Mouse (Mus musculus): ENCODE results near the gene Hist1h3b. TPM values are rescaled to one million over a fixed set of nuclear protein-coding genes. Genes with fewer than 3 reads are reported as not detected.

Hist1h3b gene
- polyA plus RNA-seq, 1 experiment from 2014 or later: 0.51 TPM

DNA sequence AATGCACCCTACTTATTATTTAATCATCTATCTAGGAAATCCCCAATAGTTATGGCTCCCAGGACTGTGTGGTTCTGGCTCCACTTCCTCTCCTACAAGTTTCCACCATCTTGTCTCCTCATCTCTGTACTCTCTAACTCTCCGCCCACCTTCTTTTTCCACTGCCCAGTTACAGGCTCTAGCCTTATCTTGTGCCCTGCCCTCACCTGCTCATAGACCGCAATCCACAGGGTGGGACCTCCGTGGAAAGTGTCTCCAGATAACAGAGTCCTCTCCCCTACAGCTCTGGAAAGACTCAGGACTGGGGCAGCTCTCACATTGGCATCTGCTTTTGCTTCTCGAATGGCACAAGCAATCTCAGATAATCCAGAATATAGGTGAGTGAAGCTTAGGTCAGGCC lies 27.0 kb downstream of the Hist1h3b start:
- H3K9ac ChIP-seq (replicated peaks; ENCODE audit: low read depth, low read length): no peak overlapping the region
- H3K4me1 ChIP-seq (ENCODE audit: control insufficient read depth, insufficient read depth, low read length): no peaks in the 10 kb centered on the region
- H3K4me3 ChIP-seq (ENCODE audit: low read depth, low read length): no peak overlapping the region
- no peak for ATAC-seq (ENCODE audit: low read depth)
- no peak overlapping the region for H3K4me2 ChIP-seq (ENCODE audit: low read depth, low read length)
- H3K36me3 ChIP-seq (ENCODE audit: control insufficient read depth, insufficient read depth, low read length): no peaks in the 10 kb centered on the region
- no peak overlapping the region for H3K27ac ChIP-seq (ENCODE audit: low read depth, low read length)
- no peaks in the 10 kb centered on the region for H3K27me3 ChIP-seq (ENCODE audit: control insufficient read depth, insufficient read depth, low read length)
- H3K9me3 ChIP-seq (ENCODE audit: control insufficient read depth, low read length): no peaks in the 10 kb centered on the region
- 89% methylated on average over 4 of the region's 4 CpGs for WGBS

DNA sequence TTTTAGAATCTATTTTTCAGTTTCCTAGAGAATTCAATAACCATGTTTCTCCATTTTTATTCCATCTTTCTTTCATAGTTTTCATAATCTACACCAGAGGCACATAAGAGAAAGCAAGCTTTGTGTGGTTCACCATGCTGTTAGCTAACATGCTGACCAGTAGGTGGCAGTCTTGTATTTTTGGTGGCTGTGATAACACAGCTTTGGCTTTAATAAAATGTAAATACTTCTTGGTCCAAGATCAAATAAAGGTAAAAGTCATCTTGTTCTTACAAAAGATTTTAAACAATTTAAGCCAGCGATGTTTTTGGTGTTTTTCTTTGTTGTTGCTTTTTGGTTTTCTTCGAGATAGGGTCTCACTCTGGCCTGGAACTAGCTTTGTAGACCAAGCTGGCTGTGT lies 40.5 kb downstream of the Hist1h3b start:
- Histone ChIP-seq H3K27me3 (ENCODE audit: control insufficient read depth, insufficient read depth, low read length) (no peaks in the 10 kb centered on the region), H3K4me2 (ENCODE audit: low read depth, low read length) (no peak overlapping the region), H3K4me3 (ENCODE audit: low read depth, low read length) (no peak overlapping the region), H3K9me3 (ENCODE audit: control insufficient read depth, low read length) (no peaks in the 10 kb centered on the region), H3K36me3 (ENCODE audit: control insufficient read depth, insufficient read depth, low read length) (no peaks in the 10 kb centered on the region), H3K9ac (replicated peaks; ENCODE audit: low read depth, low read length) (no peak overlapping the region), H3K4me1 (ENCODE audit: control insufficient read depth, insufficient read depth, low read length) (no peaks in the 10 kb centered on the region), H3K27ac (ENCODE audit: low read depth, low read length) (no peak overlapping the region)
- peak; percentile 88 for ATAC-seq (ENCODE audit: low read depth)
- WGBS: 49% methylated on average over 2 of the region's 2 CpGs

DNA sequence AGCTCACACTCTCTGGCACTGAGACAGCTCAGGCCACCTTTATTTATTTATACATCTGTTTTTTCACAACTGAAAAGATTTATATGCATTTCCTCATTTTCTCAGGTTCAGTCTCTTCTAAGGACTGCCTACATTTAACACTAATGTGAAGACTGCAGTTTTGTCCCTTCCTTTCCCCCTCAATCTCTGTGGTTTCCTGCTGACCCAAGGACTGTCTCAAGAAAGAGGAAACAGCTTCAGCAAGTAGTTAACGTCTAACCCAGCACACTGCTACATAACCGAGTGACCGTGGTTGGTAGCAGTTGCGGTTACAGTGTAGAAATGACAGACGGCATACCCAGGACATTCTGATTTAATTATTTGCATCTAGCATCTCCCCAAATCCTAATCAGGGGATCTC lies 47.3 kb downstream of the Hist1h3b start:
- Histone ChIP-seq H3K9me3 (ENCODE audit: control insufficient read depth, low read length) (no peaks in the 10 kb centered on the region), H3K4me1 (ENCODE audit: control insufficient read depth, insufficient read depth, low read length) (no peaks in the 10 kb centered on the region), H3K27me3 (ENCODE audit: control insufficient read depth, insufficient read depth, low read length) (no peaks in the 10 kb centered on the region), H3K4me3 (ENCODE audit: low read depth, low read length) (no peak overlapping the region), H3K36me3 (ENCODE audit: control insufficient read depth, insufficient read depth, low read length) (no peaks in the 10 kb centered on the region), H3K9ac (replicated peaks; ENCODE audit: low read depth, low read length) (no peak overlapping the region), H3K27ac (ENCODE audit: low read depth, low read length) (no peak overlapping the region), H3K4me2 (ENCODE audit: low read depth, low read length) (no peak overlapping the region)
- no peak for ATAC-seq (ENCODE audit: low read depth)
- WGBS: 85% methylated on average over 5 of the region's 5 CpGs

Small RNAs within 50 kb of the gene (microRNA-seq; reads per million reads assigned to microRNA genes)
- gene Gm44314: not detected
- gene Gm44484: not detected

Other genes with a start within 250 kb of the Hist1h3b start
- gene Hist1h4h, start 221.2 kb upstream of the Hist1h3b start, polyA plus RNA-seq (2014; fragmentation: Nextera tagmentation; extraction: Ambion mirVana): 1.7 and 2.1 TPM in 2 replicates
- gene Hist1h2af, start 218.4 kb upstream of the Hist1h3b start, polyA plus RNA-seq (2014; fragmentation: Nextera tagmentation; extraction: Ambion mirVana): not detected in 2 replicates
- gene Hist1h3g, start 216.8 kb upstream of the Hist1h3b start, polyA plus RNA-seq (2014; fragmentation: Nextera tagmentation; extraction: Ambion mirVana): 0.72 TPM in 1 of 2 replicates, not detected in the other
- 0.33 TPM in 1 of 2 replicates, not detected in the other for gene Hist1h2bh, start 208.9 kb upstream of the Hist1h3b start, polyA plus RNA-seq (2014; fragmentation: Nextera tagmentation; extraction: Ambion mirVana)
- gene Hist1h3f, start 208.2 kb upstream of the Hist1h3b start, polyA plus RNA-seq (2014; fragmentation: Nextera tagmentation; extraction: Ambion mirVana): 0.52 TPM in 1 of 2 replicates, not detected in the other
- gene Hist1h4f, start 200.6 kb upstream of the Hist1h3b start, polyA plus RNA-seq (2014; fragmentation: Nextera tagmentation; extraction: Ambion mirVana): not detected in 2 replicates
- 0.07 and 0.13 TPM in 2 replicates for gene Hist1h1d, start 199.0 kb upstream of the Hist1h3b start, polyA plus RNA-seq (2014; fragmentation: Nextera tagmentation; extraction: Ambion mirVana)
- 1.9 and 2.4 TPM in 2 replicates for gene Hist1h3e, start 189.9 kb upstream of the Hist1h3b start, polyA plus RNA-seq (2014; fragmentation: Nextera tagmentation; extraction: Ambion mirVana)
- gene Hist1h2ae, start 181.0 kb upstream of the Hist1h3b start, polyA plus RNA-seq (2014; fragmentation: Nextera tagmentation; extraction: Ambion mirVana): 11.7 and 12.9 TPM in 2 replicates
- 0.75 and 1.1 TPM in 2 replicates for gene Hist1h2bg, start 180.9 kb upstream of the Hist1h3b start, polyA plus RNA-seq (2014; fragmentation: Nextera tagmentation; extraction: Ambion mirVana)
- gene Hist1h2bf, start 178.1 kb upstream of the Hist1h3b start, polyA plus RNA-seq (2014; fragmentation: Nextera tagmentation; extraction: Ambion mirVana): 0.94 TPM in 1 of 2 replicates, not detected in the other
- gene Hist1h2ad, start 177.9 kb upstream of the Hist1h3b start, polyA plus RNA-seq (2014; fragmentation: Nextera tagmentation; extraction: Ambion mirVana): 1.1 TPM in 1 of 2 replicates, not detected in the other
- gene Hist1h3d, start 176.5 kb upstream of the Hist1h3b start, polyA plus RNA-seq (2014; fragmentation: Nextera tagmentation; extraction: Ambion mirVana): 0.50 and 1.1 TPM in 2 replicates
- gene Hist1h4d, start 170.7 kb upstream of the Hist1h3b start, polyA plus RNA-seq (2014; fragmentation: Nextera tagmentation; extraction: Ambion mirVana): 23.6 and 25.2 TPM in 2 replicates
- 1.1 and 1.3 TPM in 2 replicates for gene Hist1h2be, start 131.1 kb upstream of the Hist1h3b start, polyA plus RNA-seq (2014; fragmentation: Nextera tagmentation; extraction: Ambion mirVana)
- 3.3 and 4.3 TPM in 2 replicates for gene Hist1h1e, start 129.7 kb upstream of the Hist1h3b start, polyA plus RNA-seq (2014; fragmentation: Nextera tagmentation; extraction: Ambion mirVana)
- gene Hist1h2ac, start 68.3 kb upstream of the Hist1h3b start, polyA plus RNA-seq (2014; fragmentation: Nextera tagmentation; extraction: Ambion mirVana): 0.17 and 0.41 TPM in 2 replicates
- 11.6 and 20.8 TPM in 2 replicates for gene Hist1h2bc, start 68.1 kb upstream of the Hist1h3b start, polyA plus RNA-seq (2014; fragmentation: Nextera tagmentation; extraction: Ambion mirVana)
- not detected in 2 replicates for gene Hist1h1t, start 56.5 kb upstream of the Hist1h3b start, polyA plus RNA-seq (2014; fragmentation: Nextera tagmentation; extraction: Ambion mirVana)
- 2.1 and 3.5 TPM in 2 replicates for gene Hist1h4c, start 53.8 kb upstream of the Hist1h3b start, polyA plus RNA-seq (2014; fragmentation: Nextera tagmentation; extraction: Ambion mirVana)
- 2.4 and 4.7 TPM in 2 replicates for gene Hfe, start 41.4 kb upstream of the Hist1h3b start, polyA plus RNA-seq (2014; fragmentation: Nextera tagmentation; extraction: Ambion mirVana)
- gene Hist1h1c, start 13.5 kb upstream of the Hist1h3b start, polyA plus RNA-seq (2014; fragmentation: Nextera tagmentation; extraction: Ambion mirVana): 5.3 and 8.4 TPM in 2 replicates
- gene Hist1h3c, start 6.7 kb upstream of the Hist1h3b start, polyA plus RNA-seq (2014; fragmentation: Nextera tagmentation; extraction: Ambion mirVana): not detected in 2 replicates
- gene Hist1h2bb, start 5.5 kb upstream of the Hist1h3b start, polyA plus RNA-seq (2014; fragmentation: Nextera tagmentation; extraction: Ambion mirVana): not detected in 2 replicates
- gene Hist1h2ab, start 1.1 kb upstream of the Hist1h3b start, polyA plus RNA-seq (2014; fragmentation: Nextera tagmentation; extraction: Ambion mirVana): 3.5 and 4.0 TPM in 2 replicates
- 1.8 TPM in 1 of 2 replicates, not detected in the other for gene Hist1h4b, start 4.7 kb downstream of the Hist1h3b start, polyA plus RNA-seq (2014; fragmentation: Nextera tagmentation; extraction: Ambion mirVana)
- gene Hist1h4a, start 9.0 kb downstream of the Hist1h3b start, polyA plus RNA-seq (2014; fragmentation: Nextera tagmentation; extraction: Ambion mirVana): not detected in 2 replicates
- 0.75 and 1.2 TPM in 2 replicates for gene Hist1h3a, start 10.1 kb downstream of the Hist1h3b start, polyA plus RNA-seq (2014; fragmentation: Nextera tagmentation; extraction: Ambion mirVana)
- not detected in 2 replicates for gene Hist1h1a, start 11.4 kb downstream of the Hist1h3b start, polyA plus RNA-seq (2014; fragmentation: Nextera tagmentation; extraction: Ambion mirVana)
- gene Trim38, start 17.6 kb downstream of the Hist1h3b start, polyA plus RNA-seq (2014; fragmentation: Nextera tagmentation; extraction: Ambion mirVana): not detected in 2 replicates
- not detected in 2 replicates for gene Slc17a2, start 54.7 kb downstream of the Hist1h3b start, polyA plus RNA-seq (2014; fragmentation: Nextera tagmentation; extraction: Ambion mirVana)
- not detected in 2 replicates for gene Slc17a3, start 87.2 kb downstream of the Hist1h3b start, polyA plus RNA-seq (2014; fragmentation: Nextera tagmentation; extraction: Ambion mirVana)
- not detected in 2 replicates for gene Slc17a1, start 115.5 kb downstream of the Hist1h3b start, polyA plus RNA-seq (2014; fragmentation: Nextera tagmentation; extraction: Ambion mirVana)
- gene Slc17a4, start 162.7 kb downstream of the Hist1h3b start, polyA plus RNA-seq (2014; fragmentation: Nextera tagmentation; extraction: Ambion mirVana): 0.08 and 0.19 TPM in 2 replicates
- not detected in 2 replicates for gene Hist1h2ba, start 181.9 kb downstream of the Hist1h3b start, polyA plus RNA-seq (2014; fragmentation: Nextera tagmentation; extraction: Ambion mirVana)
- not detected in 2 replicates for gene Hist1h2aa, start 182.2 kb downstream of the Hist1h3b start, polyA plus RNA-seq (2014; fragmentation: Nextera tagmentation; extraction: Ambion mirVana)
- 0.88 and 0.99 TPM in 2 replicates for gene Scgn, start 238.9 kb downstream of the Hist1h3b start, polyA plus RNA-seq (2014; fragmentation: Nextera tagmentation; extraction: Ambion mirVana)

All from neural tube, embryonic 14.5 days (tissue).